Mouse (Mus musculus) lung, postnatal 25 days (tissue): ENCODE measurements around the gene Akap8l.

Experiments used
- DNase-seq: peaks from one replicate; pipeline ENCODE4 v3.0.0; 2022; ENCODE audit warnings: low spot score

The Akap8l gene

GRCm38 (mm10) chr17:32319950-32320349 is 30.5 kb downstream of the Akap8l start:
- no peak for DNase-seq

- no peak for DNase-seq
These were observed 32.7 kb downstream of the Akap8l start for GRCm38 (mm10) chr17:32317708-32318107.

DNA sequence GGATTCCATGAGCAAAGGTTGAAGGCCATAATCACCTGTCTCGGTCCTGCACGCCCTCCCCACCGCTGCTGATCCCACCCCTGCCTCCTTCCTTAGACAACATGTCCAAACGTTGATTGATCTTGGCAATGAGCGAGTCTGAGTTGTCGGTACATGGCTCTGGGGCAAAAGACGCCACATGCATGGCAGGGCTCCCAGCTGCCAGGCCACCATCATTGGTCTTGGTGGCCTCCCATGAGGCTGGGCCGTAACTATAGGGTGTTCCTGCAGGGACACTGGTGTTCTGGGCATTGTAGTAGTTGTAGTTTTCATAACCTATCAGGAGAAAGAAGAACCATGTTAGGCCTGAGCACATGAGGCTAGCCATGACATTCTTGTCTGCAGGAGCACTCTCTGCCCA is 33.4 kb downstream of the Akap8l start:
- no peak for DNase-seq

DNA sequence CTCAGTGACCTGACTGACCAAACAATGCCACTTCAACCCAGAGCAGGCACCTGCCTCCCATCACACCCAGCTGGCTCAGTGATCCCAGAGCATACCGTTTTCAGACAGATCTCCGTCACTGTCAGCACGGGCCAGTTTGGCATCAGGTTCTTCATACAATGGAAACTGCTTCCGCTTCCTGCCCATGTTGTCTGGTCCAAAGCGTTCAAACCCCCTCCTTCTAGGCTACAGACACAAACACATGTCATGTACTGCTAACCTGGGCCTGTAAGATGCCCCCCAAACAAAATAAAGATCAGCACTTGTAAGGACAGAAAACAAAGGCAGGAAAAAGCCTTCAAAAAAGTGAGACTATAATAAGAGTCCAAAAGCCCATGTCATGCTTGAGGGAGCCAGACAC is 34.8 kb downstream of the Akap8l start:
- no peak for DNase-seq

GRCm38 (mm10) chr17:32313892-32314291 is 36.5 kb downstream of the Akap8l start:
- DNase-seq, result no peak

DNA sequence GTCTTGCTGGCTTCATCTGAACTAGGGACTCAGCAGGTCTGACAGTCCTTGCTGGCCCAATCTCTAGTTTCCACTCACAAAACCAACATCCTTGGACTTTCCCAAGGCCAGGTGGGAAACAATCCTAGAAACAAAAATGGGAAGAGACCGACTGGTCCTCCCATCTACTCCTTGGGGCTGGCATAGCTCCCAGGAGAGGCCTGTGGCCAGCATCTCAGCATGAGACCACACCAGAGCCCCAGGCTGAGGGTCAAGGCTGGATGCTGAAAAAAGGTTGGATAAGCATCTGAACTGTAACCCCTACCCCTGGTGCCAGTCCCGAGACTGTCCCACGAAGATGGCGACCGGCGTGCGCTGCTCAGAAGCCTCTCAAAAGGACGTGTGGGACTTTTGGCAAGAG is 37.6 kb downstream of the Akap8l start:
- DNase-seq, result no peak

- DNase-seq, result no peak
These were observed 42.4 kb downstream of the Akap8l start for GRCm38 (mm10) chr17:32307963-32308362.

DNA sequence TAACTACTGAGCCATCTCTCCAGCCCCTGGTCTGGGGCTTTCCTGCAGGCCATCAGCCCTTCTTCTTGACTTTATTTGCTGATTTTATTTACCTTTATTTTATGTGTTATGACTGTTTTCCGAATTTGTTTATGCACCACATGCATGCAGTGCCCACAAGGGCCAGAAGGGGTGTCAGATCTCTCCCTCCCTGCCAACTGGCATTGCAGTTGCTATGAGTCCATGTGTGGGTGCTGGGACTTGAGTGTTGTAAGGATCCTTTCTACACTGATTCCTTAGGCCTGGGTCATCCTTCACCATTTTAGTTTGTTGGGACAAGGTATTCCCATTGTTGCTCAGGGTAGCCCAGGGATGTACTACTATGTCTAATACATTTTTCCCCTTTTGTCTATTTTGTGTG is 52.3 kb downstream of the Akap8l start:
- DNase-seq, result no peak

DNA sequence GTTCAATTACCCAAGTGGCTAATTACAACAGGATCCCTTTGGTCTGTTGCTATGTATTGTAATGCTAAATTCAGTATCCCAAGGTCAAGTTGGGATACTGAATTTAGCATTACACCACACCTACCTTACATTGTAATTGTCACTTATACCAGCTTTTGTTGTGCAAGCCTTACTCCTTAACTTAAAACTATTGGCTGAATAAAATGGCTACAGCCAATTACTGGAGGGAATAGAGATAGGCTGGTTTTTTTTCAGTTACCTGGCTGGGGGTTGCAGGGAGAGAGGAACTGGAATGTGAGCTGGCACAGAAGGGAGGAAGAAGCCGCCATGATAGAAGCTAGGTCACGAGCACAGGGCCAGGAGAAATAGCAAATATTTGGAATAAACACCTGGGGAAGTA is 54.5 kb downstream of the Akap8l start:
- DNase-seq, result no peak

GRCm38 (mm10) chr17:32295160-32295559 is 55.2 kb downstream of the Akap8l start:
- no peak for DNase-seq

GRCm38 (mm10) chr17:32285138-32285670 is 65.2 kb downstream of the Akap8l start:
- no peak for DNase-seq

- peak; percentile 90 for DNase-seq
These were observed 65.9 kb downstream of the Akap8l start, which contains the start of gene Brd4 for GRCm38 (mm10) chr17:32284262-32285137. Gene Brd4, minus strand, starts transcription at chr17:32284722.

- peak; percentile 64 for DNase-seq
These were observed 66.6 kb downstream of the Akap8l start for GRCm38 (mm10) chr17:32283771-32284221.

GRCm38 (mm10) chr17:32283341-32283740 is 67.1 kb downstream of the Akap8l start:
- DNase-seq, result peak; percentile 19

- no peak for DNase-seq
These were observed 68.6 kb downstream of the Akap8l start for GRCm38 (mm10) chr17:32281611-32282310.

DNA sequence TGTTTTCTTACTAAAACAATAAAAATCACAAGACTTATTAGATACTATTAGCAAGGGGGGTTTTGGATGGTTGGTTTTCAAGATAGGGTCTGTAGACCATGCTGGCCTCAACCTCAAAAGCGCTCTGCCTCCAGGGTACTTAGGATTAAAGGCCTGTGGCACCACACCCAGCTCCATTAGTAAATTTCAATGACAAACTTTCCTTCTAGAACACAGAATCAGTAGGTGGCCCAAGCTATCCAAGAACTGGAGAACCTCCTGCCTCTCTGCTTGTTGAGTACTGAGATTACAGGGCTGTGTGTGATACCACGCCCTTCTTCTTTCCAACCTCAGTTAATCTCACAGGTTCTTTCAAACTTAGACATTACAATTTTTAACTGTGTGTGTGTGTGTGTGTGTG is 69.3 kb downstream of the Akap8l start:
- DNase-seq, result no peak

DNA sequence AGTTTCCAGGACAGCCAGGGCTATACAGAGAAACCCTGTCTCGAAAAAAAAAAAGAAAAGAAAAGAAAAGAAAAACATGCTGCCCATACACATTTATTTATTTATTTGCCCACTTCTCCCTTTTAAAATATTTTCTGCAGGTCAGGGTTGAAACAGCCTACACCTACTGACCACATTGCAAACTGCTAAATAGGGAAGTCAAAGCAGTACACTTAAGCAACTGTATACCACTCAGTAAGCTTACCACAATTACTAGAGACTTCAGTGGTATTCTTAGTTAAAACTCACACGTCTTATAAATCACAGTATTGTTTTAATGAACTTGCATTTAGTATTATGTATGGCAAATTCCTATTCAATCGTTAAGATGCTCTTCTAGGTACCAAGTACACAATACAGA is 69.8 kb downstream of the Akap8l start:
- DNase-seq, result no peak

- no peak for DNase-seq
These were observed 73.2 kb downstream of the Akap8l start for GRCm38 (mm10) chr17:32277201-32277600.

DNA sequence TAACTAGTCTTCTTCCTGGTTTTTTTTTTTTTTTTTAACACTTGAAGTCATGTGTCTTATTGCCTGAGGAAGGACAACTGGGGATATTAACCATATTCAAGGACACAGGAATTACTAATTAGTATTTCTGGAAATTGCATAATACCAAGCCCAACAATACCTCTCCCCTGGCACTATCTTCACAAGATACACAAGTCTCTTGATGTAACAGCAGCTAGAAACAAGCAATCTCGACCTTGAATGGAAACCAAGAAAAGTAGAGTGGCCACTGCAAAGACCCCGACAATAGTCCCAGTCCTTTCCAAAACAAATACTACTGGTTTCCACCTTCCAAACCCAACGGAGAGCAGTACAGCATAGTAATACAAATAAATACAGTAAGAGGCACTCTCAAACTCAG is 74.8 kb downstream of the Akap8l start:
- DNase-seq, result no peak
